Mouse (Mus musculus) ES-E14 (cell line): Measurements from ENCODE around the gene Ipo4. TPM values are rescaled to one million over a fixed set of nuclear protein-coding genes. Genes with fewer than 3 reads are reported as not detected.

Source experiments
- DNase-seq: peaks from one replicate; pipeline ENCODE4 v3.0.0-alpha.2; 2013; ENCODE audit warnings: low read depth, low spot score
- H3K27ac ChIP-seq: 2 replicates; pipeline ENCODE4 v1.5.1; 2012; ENCODE audit warnings: low read depth, mild to moderate bottlenecking, low read length, moderate library complexity, mixed read lengths; ENCODE audit not compliant: poor library complexity, insufficient read depth, severe bottlenecking
- H3K36me3 ChIP-seq: 2 replicates; pipeline ENCODE4 v1.6.1; 2012; ENCODE audit warnings: mild to moderate bottlenecking, low read length, moderate library complexity, mixed read lengths; ENCODE audit not compliant: control insufficient read depth, poor library complexity, insufficient read depth, severe bottlenecking
- H3K4me1 ChIP-seq, 2 experiments: fragments of 150-350 bp in 1 of 2; sonication (generic) in 1 of 2; 2 replicates each; pipeline ENCODE4 v1.6.1; 2012; ENCODE audit warnings: low read length in 2 of 2, mild to moderate bottlenecking in 1 of 2, mixed read lengths in 1 of 2; ENCODE audit not compliant: control insufficient read depth in 2 of 2, insufficient read depth in 2 of 2, poor library complexity in 1 of 2
- H3K4me3 ChIP-seq, 2 experiments: fragments of 150-350 bp in 1 of 2; sonication (generic) in 1 of 2; 2 replicates each; pipeline ENCODE4 v1.5.1; 2012; ENCODE audit warnings: low read length in 2 of 2, low read depth in 1 of 2, mild to moderate bottlenecking in 1 of 2, mixed read lengths in 1 of 2; ENCODE audit not compliant: insufficient read depth in 1 of 2, poor library complexity in 1 of 2, severe bottlenecking in 1 of 2
- H3K9ac ChIP-seq: 2 replicates; pipeline ENCODE4 v1.6.1; 2012; ENCODE audit warnings: low read depth, mild to moderate bottlenecking, low read length, mixed read lengths; ENCODE audit not compliant: poor library complexity, insufficient read depth, severe bottlenecking
- H3K9me3 ChIP-seq: fragments of 150-350 bp; sonication (generic); 2 replicates; pipeline ENCODE4 v1.6.1; 2012; ENCODE audit warnings: low read depth, mild to moderate bottlenecking, low read length; ENCODE audit not compliant: control insufficient read depth, insufficient read depth
- CHD2 ChIP-seq: IDR thresholded peaks from 2 replicates; pipeline ENCODE4 v1.6.1; 2014; ENCODE audit warnings: mild to moderate bottlenecking, low read depth, low read length, inconsistent platforms
- HCFC1 ChIP-seq: IDR thresholded peaks from 2 replicates; pipeline ENCODE4 v1.6.1; 2012; ENCODE audit warnings: low read length, inconsistent platforms, borderline replicate concordance; ENCODE audit not compliant: insufficient read depth
- MAFK ChIP-seq: IDR thresholded peaks from 2 replicates; pipeline ENCODE4 v1.6.1; 2014; ENCODE audit warnings: mild to moderate bottlenecking, low read depth, low read length, inconsistent platforms; ENCODE audit not compliant: insufficient read depth
- ZC3H11A ChIP-seq: IDR thresholded peaks from 2 replicates; pipeline ENCODE4 v1.6.1; 2012; ENCODE audit warnings: low read depth, mild to moderate bottlenecking, inconsistent platforms, low read length, borderline replicate concordance
- ZNF384 ChIP-seq: IDR thresholded peaks from 2 replicates; pipeline ENCODE4 v1.6.1; 2012; ENCODE audit warnings: low read depth, low read length, inconsistent platforms
- in situ Hi-C, 2 experiments: fragments of 600-800 bp; cut with MboI; formaldehyde crosslinking; loops; one replicate each; pipeline ENCODE4 v1.15.1; 2025; ENCODE audit warnings: low sequenced_read_pairs in 2 of 2, inconsistent platforms in 1 of 2; ENCODE audit not compliant: unreplicated experiment in 2 of 2
- total RNA-seq: library from RNA; depleted of rRNA; stranded (reverse); fragments of 300-350 nt; gene quantifications from 2 replicates; pipeline ENCODE4 v1.2.3, GENCODE M21; 2012

Gene Ipo4
- total RNA-seq, 1 experiment: 62.9 TPM

DNA sequence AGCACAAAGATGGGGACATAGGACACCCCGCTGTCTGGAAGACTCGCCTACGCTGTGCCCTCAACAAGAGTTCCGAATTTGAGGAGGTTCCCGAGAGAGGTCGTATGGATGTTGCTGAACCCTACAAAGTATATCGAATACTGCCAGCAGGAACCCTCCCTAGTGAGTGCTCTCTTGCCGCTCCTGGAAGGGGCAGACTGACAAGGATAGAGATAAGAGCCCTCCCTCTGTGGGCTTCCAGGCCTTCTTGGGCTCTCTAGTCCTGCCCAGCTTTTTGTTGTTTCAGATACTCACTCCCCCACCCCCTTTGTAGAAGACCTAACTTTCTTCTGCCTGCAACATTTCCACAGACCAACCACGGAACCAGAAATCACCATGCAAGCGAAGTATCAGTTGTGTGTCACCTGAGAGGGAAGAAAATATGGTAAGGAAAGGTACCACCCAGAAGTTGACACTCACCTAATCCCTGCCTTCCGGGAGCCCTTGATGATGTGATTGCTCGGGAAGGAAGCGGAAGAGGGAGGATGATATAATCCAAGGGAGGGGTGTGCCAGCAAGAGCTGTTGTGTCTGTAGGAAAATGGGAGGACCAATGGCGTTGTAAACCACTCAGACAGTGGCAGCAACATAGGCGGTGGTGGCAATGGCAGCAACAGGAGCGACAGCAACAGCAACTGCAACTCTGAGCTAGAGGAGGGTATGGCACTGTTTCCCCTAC, 29.9 kb downstream of the Ipo4 start:
- in situ Hi-C loops: no loop called here
- H3K9ac ChIP-seq: peak overlapping the region; percentile 16; the same call in 1 of the 2 replicates
- peaks cover 0 to 15% of the 10 kb centered on the region in 2 experiments; a peak in 2 of 4 replicates for H3K4me1 ChIP-seq
- no peak overlapping the region for H3K4me3 ChIP-seq
- H3K27ac ChIP-seq: no peak overlapping the region
- peaks cover 47% of the 10 kb centered on the region for H3K36me3 ChIP-seq
- TF ChIP-seq ZNF384 (no peak), HCFC1 (no peak), ZC3H11A (no peak), MAFK (no peak), CHD2 (no peak)
- DNase-seq: no peak
- H3K9me3 ChIP-seq: no peaks in the 10 kb centered on the region

DNA sequence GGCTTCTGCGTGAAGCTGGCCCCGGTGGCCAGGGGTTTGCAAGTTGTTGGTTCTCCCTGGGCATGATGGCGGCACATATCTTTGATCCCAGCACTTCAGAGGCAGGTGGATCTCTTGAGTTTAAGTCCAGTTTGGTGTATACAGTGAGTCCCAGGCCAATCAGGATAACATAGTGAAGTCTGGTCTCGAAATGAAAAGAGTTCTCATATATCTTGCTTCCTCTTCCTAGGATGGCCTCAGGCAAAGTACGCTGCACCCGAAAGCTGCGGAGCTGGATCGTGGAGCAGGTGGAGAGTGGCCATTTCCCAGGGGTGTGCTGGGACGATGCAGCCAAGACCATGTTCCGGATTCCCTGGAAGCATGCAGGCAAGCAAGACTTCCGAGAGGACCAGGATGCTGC, 30.9 kb downstream of the Ipo4 start:
- Histone ChIP-seq H3K4me3 (peak overlapping the region; percentile 56 to 59; a peak in 3 of 4 replicates), H3K36me3 (peaks cover 45% of the 10 kb centered on the region), H3K27ac (peak overlapping the region; percentile 96; the same call in 1 of the 2 replicates), H3K4me1 (peaks cover 0 to 15% of the 10 kb centered on the region in 2 experiments; a peak in 2 of 4 replicates), H3K9ac (peak overlapping the region; percentile 54; the same call in 1 of the 2 replicates), H3K9me3 (no peaks in the 10 kb centered on the region)
- DNase-seq: no peak
- in situ Hi-C loops: no loop called here
- TF ChIP-seq ZNF384: no peak
- TF ChIP-seq HCFC1: no peak
- TF ChIP-seq ZC3H11A: no peak
- no peak for TF ChIP-seq MAFK
- TF ChIP-seq CHD2: no peak

DNA sequence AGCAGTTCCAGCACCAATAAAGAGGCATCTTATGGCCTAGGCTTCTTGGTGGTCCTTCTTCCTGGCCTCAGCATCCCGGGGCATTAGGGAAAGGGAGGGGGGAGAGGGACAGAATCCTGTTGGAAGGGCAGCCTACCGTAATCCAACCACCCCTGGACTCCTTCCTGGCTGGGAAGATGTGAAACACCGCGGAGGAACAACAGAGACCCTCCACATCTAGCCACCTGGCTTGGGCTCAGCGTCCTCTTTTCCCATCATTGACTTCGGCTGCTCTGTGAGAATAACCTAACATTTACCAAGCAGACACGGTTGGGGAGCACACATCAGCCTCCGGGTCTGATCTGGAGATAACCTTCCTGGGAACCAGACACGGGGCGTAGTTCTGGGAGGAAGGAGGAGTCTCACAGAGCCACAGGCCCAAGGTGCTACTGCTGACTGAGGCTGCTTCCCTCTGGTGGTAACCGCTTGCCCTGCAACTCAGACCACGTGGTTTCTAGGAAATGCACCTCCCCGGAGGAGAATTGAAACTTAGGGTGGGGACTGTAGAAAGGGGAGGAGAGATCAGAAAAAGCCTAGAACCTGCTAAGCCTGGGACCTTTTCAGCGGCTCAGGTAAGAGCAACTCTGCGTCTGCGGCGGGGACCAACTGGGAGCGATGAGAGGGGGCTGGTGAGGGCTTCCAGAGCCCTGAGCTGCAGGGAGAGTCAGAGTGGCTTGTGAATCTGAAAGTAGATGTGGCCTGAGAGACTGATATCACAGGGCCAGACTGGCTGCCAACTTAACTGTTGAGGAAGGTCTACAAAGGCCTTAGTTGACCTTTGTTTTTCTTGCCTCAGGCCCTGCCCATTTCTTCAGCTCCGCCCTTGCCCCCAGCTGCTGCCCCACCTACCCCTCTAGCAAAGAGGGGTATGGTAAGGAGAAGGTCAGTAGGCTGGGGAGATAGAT, 31.9 kb downstream of the Ipo4 start:
- Histone ChIP-seq H3K9ac (peak overlapping the region; percentile 69; the same call in 1 of the 2 replicates), H3K27ac (peak overlapping the region; percentile 96), H3K4me1 (peaks cover 0 to 15% of the 10 kb centered on the region in 2 experiments; a peak in 2 of 4 replicates), H3K9me3 (no peaks in the 10 kb centered on the region), H3K36me3 (peaks cover 50% of the 10 kb centered on the region), H3K4me3 (peak overlapping the region; percentile 56 to 59)
- in situ Hi-C loops: no loop called here
- TF ChIP-seq ZC3H11A: no peak
- peak; percentile 57; the same call in 1 of the 2 replicates for TF ChIP-seq HCFC1
- TF ChIP-seq ZNF384: no peak
- TF ChIP-seq CHD2: no peak
- TF ChIP-seq MAFK: no peak
- peak; percentile 96 for DNase-seq

DNA sequence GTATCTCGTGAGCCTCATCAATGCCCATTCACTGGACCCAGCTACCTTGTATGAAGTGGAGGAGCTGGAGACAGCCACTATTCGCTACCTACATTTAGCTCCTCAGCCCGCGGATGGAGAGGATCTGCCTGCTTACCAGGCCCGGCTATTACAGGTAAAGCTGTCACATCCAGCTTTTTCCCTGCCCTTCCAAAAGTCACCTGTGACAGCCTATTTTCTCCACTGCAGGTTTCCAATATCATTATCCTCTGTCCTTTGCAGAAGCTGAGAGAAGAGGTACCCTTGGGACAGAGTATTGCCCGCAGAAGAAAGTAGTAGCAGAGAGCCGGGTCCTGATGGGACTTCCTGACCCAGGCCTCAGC, 32.5 kb downstream of the Ipo4 start, which contains the start of gene Irf9:
Gene Irf9 (plus strand): TSS at position 301 of the 362 bp plus-strand sequence.
- in situ Hi-C loops: no loop called here
- DNase-seq: no peak
- no peaks in the 10 kb centered on the region for H3K9me3 ChIP-seq
- peaks cover 49% of the 10 kb centered on the region for H3K36me3 ChIP-seq
- H3K27ac ChIP-seq: peak within 1 kb of the TSS; percentile 96
- H3K9ac ChIP-seq: peak within 1 kb of the TSS; percentile 69; the same call in 1 of the 2 replicates
- no peak for TF ChIP-seq CHD2
- no peak for TF ChIP-seq MAFK
- no peak for TF ChIP-seq HCFC1
- H3K4me1 ChIP-seq: peaks cover 0 to 15% of the 10 kb centered on the region in 2 experiments; a peak in 2 of 4 replicates
- peak within 1 kb of the TSS; percentile 56 to 59 for H3K4me3 ChIP-seq
